Mouse (Mus musculus): ENCODE data around the gene Nat8f6. TPM values are rescaled to one million over a fixed set of nuclear protein-coding genes. Genes with fewer than 3 reads are reported as not detected.
"Not testable (repeated sequence)": the region's sequence is repeated elsewhere in the genome, so short reads cannot be mapped to it uniquely, and the experiment has no call there.

Nat8f6 gene
- polyA plus RNA-seq, 1 experiment from 2014 or later = not detected

GRCm38 (mm10) chr6:85851062-85851773 is 30.5 kb upstream of the Nat8f6 start:
- H3K27ac ChIP-seq = no peak overlapping the region
- no peak for ATAC-seq
- H3K4me2 ChIP-seq (replicated peaks) = no peak overlapping the region
- no peak overlapping the region for H3K9ac ChIP-seq (replicated peaks)
- H3K4me3 ChIP-seq (replicated peaks) = no peak overlapping the region
- no peaks in the 10 kb centered on the region for H3K9me3 ChIP-seq
- WGBS = 91% methylated on average over 7 of the region's 7 CpGs
- H3K27me3 ChIP-seq = no peaks in the 10 kb centered on the region
- 0 out of 2 replicates have a peak, but pooled peaks cover 4% of the 10 kb centered on the region for H3K4me1 ChIP-seq (replicated peaks)
- no peaks in the 10 kb centered on the region for H3K36me3 ChIP-seq

DNA sequence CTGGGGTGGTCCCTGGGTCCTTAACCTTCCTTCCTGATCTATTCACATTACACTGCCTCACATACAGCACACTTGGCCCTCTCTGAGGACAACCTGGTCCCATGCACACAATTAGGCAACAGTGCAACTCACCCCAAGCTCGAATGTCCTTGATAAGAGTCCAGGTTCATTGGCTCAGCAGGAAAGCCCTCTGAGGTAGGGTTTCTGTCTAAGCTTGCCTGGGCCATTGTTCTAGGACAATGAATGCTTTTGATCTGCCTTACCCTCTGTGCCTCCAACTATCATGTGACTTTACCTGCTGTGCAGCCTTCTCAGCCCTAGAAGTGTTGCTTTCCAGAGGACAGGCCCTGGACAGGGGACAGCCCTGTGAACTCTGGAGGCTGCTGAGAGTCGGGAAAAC is 28.5 kb upstream of the Nat8f6 start:
- Histone ChIP-seq H3K4me3 (replicated peaks) (no peak overlapping the region), H3K27me3 (no peaks in the 10 kb centered on the region), H3K4me2 (replicated peaks) (no peak overlapping the region), H3K36me3 (no peaks in the 10 kb centered on the region), H3K27ac (no peak overlapping the region), H3K9ac (replicated peaks) (no peak overlapping the region), H3K9me3 (no peaks in the 10 kb centered on the region), H3K4me1 (replicated peaks) (0 out of 2 replicates have a peak, but pooled peaks cover 4% of the 10 kb centered on the region)
- 22% methylated on average over 2 of the region's 2 CpGs for WGBS
- ATAC-seq = no peak

- Histone ChIP-seq H3K27me3 (no peaks in the 10 kb centered on the region), H3K9me3 (no peaks in the 10 kb centered on the region), H3K4me3 (replicated peaks) (no peak overlapping the region), H3K9ac (replicated peaks) (no peak overlapping the region), H3K27ac (no peak overlapping the region), H3K4me2 (replicated peaks) (no peak overlapping the region), H3K36me3 (no peaks in the 10 kb centered on the region), H3K4me1 (replicated peaks) (0 out of 2 replicates have a peak, but pooled peaks cover 4% of the 10 kb centered on the region)
- WGBS = 94% methylated on average over 4 of the region's 4 CpGs
- ATAC-seq = no peak
These were observed 27.4 kb upstream of the Nat8f6 start for GRCm38 (mm10) chr6:85848140-85848539.

GRCm38 (mm10) chr6:85846921-85847320 is 26.2 kb upstream of the Nat8f6 start:
- Histone ChIP-seq H3K27ac (no peak overlapping the region), H3K9ac (replicated peaks) (no peak overlapping the region), H3K4me1 (replicated peaks) (0 out of 2 replicates have a peak, but pooled peaks cover 4% of the 10 kb centered on the region), H3K9me3 (no peaks in the 10 kb centered on the region), H3K4me2 (replicated peaks) (no peak overlapping the region), H3K27me3 (no peaks in the 10 kb centered on the region), H3K36me3 (no peaks in the 10 kb centered on the region), H3K4me3 (replicated peaks) (no peak overlapping the region)
- ATAC-seq = no peak
- WGBS = 49% methylated on average over 1 of the region's 1 CpGs

DNA sequence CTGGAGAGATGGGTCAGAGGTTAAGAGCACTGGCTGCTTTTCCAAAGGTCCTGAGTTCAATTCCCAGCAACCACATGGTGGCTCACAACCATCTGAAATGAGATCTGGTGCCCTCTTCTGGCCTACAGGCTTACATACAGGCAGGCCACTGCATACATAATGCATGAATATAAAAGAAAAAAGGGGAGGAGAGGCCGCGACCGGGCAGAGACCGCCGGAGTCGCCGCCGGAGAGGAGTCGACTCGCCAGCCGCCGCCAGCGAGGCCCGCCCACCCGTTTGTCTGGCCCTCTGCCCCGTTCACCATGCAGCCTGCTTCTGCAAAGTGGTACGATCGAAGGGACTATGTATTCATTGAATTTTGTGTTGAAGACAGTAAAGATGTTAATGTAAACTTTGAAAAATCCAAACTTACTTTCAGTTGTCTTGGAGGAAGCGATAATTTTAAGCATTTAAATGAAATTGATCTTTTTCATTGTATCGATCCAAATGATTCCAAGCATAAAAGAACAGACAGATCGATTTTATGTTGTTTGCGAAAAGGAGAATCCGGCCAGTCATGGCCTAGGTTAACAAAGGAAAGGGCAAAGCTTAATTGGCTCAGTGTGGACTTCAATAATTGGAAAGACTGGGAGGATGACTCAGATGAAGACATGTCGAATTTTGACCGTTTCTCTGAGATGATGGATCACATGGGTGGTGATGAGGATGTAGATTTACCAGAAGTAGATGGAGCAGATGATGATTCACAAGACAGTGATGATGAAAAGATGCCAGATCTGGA is 23.1 kb upstream of the Nat8f6 start:
- 57% methylated on average over 25 of the region's 25 CpGs for WGBS
- H3K4me3 ChIP-seq (replicated peaks); H3K9me3 ChIP-seq; H3K27me3 ChIP-seq; H3K4me1 ChIP-seq (replicated peaks); H3K27ac ChIP-seq; H3K4me2 ChIP-seq (replicated peaks); ATAC-seq; H3K9ac ChIP-seq (replicated peaks); H3K36me3 ChIP-seq: not testable (repeated sequence)

DNA sequence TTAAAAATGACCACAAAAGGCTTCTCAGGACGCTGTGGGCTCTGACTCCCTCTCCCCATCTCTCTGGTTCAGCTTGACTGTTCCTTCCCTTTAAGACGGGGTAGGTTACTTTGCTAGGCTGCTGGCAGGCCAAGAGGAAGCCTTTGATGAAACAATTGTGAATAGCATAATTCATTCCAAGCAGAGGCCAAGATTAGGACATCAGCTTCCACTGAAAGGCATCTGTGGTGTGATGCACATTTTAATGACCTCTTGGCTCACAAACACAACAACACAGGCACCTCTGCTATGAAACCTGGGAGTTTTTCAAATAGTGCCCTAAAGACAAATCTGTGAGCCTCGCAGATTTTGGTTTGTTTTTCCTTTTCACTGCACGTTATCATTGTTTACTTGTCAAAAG is 19.2 kb upstream of the Nat8f6 start:
- 0 out of 2 replicates have a peak, but pooled peaks cover 3% of the 10 kb centered on the region for H3K4me1 ChIP-seq (replicated peaks)
- H3K4me2 ChIP-seq (replicated peaks) = no peak overlapping the region
- no peak overlapping the region for H3K27ac ChIP-seq
- no peaks in the 10 kb centered on the region for H3K27me3 ChIP-seq
- WGBS = 32% methylated on average over 4 of the region's 4 CpGs
- no peaks in the 10 kb centered on the region for H3K9me3 ChIP-seq
- no peak overlapping the region for H3K9ac ChIP-seq (replicated peaks)
- no peaks in the 10 kb centered on the region for H3K36me3 ChIP-seq
- no peak overlapping the region for H3K4me3 ChIP-seq (replicated peaks)
- ATAC-seq = no peak

DNA sequence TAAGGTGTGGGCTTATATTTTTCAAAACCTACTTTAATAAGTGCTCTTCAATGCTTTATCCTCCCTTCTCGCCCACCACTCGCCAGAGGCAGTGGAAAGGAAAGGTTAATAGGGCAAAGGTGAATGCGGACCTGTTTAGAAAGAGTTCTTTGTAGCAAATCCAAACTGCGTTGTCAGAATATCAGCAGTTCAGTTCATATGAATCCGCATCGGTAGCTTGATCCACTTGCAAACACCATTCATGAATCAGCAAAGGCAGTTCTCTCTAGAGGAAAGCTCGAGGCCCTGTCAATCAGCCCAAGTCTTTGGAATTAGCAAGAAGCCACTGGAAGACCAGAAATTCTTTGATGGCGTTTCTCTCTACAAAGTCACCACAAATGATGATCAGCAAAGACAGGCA is 17.9 kb upstream of the Nat8f6 start:
- Histone ChIP-seq H3K4me3 (replicated peaks) (no peak overlapping the region), H3K4me2 (replicated peaks) (no peak overlapping the region), H3K9ac (replicated peaks) (no peak overlapping the region), H3K36me3 (no peaks in the 10 kb centered on the region), H3K27ac (no peak overlapping the region), H3K27me3 (no peaks in the 10 kb centered on the region), H3K9me3 (no peaks in the 10 kb centered on the region), H3K4me1 (replicated peaks) (0 out of 2 replicates have a peak, but pooled peaks cover 3% of the 10 kb centered on the region)
- ATAC-seq = no peak
- WGBS = 64% methylated on average over 8 of the region's 8 CpGs

GRCm38 (mm10) chr6:85837307-85837706 is 16.6 kb upstream of the Nat8f6 start:
- 11% methylated on average over 12 of the region's 12 CpGs for WGBS
- not testable (repeated sequence) for H3K4me3 ChIP-seq (replicated peaks); H3K27ac ChIP-seq; H3K9ac ChIP-seq (replicated peaks); H3K27me3 ChIP-seq; H3K4me1 ChIP-seq (replicated peaks); H3K36me3 ChIP-seq; H3K9me3 ChIP-seq; H3K4me2 ChIP-seq (replicated peaks); ATAC-seq

- H3K9me3 ChIP-seq; H3K9ac ChIP-seq (replicated peaks); H3K27ac ChIP-seq; H3K4me1 ChIP-seq (replicated peaks); H3K36me3 ChIP-seq; H3K27me3 ChIP-seq; ATAC-seq; H3K4me3 ChIP-seq (replicated peaks); H3K4me2 ChIP-seq (replicated peaks): not testable (repeated sequence)
- WGBS = 17% methylated on average over 8 of the region's 9 CpGs
These were observed 16.1 kb upstream of the Nat8f6 start for GRCm38 (mm10) chr6:85836827-85837226.

- not testable (repeated sequence) for H3K9me3 ChIP-seq; H3K27me3 ChIP-seq; H3K4me1 ChIP-seq (replicated peaks); H3K4me3 ChIP-seq (replicated peaks); H3K27ac ChIP-seq; H3K9ac ChIP-seq (replicated peaks); H3K36me3 ChIP-seq; ATAC-seq; H3K4me2 ChIP-seq (replicated peaks)
- WGBS = 79% methylated on average over 5 of the region's 5 CpGs
These were observed 15.3 kb upstream of the Nat8f6 start for GRCm38 (mm10) chr6:85836098-85836497.

DNA sequence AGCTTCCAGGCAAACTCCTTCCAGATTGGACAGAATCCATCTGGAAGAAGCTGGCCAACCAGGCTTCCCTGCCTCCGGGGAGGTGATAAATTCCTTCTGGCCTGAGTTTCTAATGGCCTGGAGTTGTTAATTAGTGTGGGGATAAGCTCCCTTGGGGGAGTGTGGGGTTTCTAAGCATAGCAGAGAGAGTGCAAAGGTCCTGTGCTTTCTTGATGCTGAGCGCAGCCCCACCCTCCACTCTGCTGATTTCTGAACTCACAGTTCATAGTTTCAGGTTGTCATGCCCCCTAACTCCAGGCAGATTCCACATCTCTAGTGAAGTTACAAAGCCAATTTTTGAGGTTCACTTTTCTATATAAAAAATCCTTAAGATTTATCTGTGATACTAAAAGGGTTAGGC is 14.3 kb upstream of the Nat8f6 start:
- WGBS = 70% methylated on average over 1 of the region's 2 CpGs
- not testable (repeated sequence) for H3K4me2 ChIP-seq (replicated peaks); H3K4me1 ChIP-seq (replicated peaks); H3K9ac ChIP-seq (replicated peaks); H3K9me3 ChIP-seq; H3K4me3 ChIP-seq (replicated peaks); H3K36me3 ChIP-seq; H3K27ac ChIP-seq; H3K27me3 ChIP-seq; ATAC-seq

- not testable (repeated sequence) for ATAC-seq; H3K4me3 ChIP-seq (replicated peaks); H3K27me3 ChIP-seq; H3K4me1 ChIP-seq (replicated peaks); H3K4me2 ChIP-seq (replicated peaks); H3K9ac ChIP-seq (replicated peaks); H3K27ac ChIP-seq; H3K9me3 ChIP-seq; H3K36me3 ChIP-seq
These were observed 13.8 kb upstream of the Nat8f6 start for GRCm38 (mm10) chr6:85834504-85835100.
